Mouse (Mus musculus) heart, adult 18-20 months (tissue): ENCODE measurements at regions not wholly inside any gene's neighbourhood (a gene's known extent, or its start where the extent isn't known, plus 50 kb on each side); places are given as distances from the start of the nearest gene placed in this dataset.

Experiments
- DNase-seq, 2 experiments: peaks; one replicate each; pipeline ENCODE4 v3.0.0; 2021 to 2022; ENCODE audit warnings: mixed read lengths in 1 of 2

- no peak for DNase-seq
Measured at GRCm38 (mm10) chr6:13305873-13306272, 81.1 kb upstream of the Vwde start.

GRCm38 (mm10) chr6:13298171-13298570 lies 73.4 kb upstream of the Vwde start:
- no peak for DNase-seq

DNA sequence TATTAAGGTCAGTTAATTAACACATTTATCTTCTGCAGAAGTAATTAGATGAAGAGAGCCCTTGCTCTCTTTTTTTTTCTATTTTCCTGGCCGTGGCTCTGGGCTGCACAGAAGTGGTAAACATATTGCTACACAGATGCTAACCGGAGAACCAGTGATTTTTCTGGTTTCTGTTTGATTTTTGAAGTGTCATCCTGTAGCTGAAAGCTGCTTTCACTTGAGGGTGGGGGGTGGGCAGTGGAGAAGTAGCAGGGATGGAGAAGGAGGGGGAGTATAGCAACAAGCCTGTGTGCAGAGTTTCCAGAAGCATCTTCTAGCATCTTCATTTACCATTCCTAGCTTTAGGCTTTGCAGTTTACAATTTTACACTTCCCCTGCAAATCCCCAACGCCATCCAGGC lies 72.3 kb upstream of the Vwde start:
- DNase-seq = no peak

- peak; percentile 25 to 70 for DNase-seq
Measured at GRCm38 (mm10) chr6:13296041-13296440, 71.3 kb upstream of the Vwde start.

DNA sequence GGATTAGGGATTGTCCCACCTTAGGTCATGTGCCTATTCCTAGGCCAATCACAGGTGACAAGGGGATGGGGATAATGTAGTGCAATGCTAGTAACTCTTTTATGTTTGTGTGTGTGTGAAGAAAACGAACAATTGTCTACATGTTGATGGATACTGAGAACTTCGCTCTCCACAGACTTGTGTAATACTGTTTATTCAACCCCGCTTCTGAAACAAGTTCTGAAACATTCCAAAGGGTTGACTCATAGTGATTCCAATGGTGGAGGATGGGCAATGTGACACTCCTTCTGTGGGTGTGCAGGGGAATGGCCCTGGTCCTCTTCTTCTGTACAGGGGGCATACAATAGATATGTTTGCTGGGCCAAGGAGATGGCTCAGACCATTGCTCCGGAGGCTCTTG lies 69.6 kb upstream of the Vwde start:
- no peak for DNase-seq

GRCm38 (mm10) chr6:13288500-13288899 lies 63.7 kb upstream of the Vwde start:
- DNase-seq = peak; percentile 61 to 69

DNA sequence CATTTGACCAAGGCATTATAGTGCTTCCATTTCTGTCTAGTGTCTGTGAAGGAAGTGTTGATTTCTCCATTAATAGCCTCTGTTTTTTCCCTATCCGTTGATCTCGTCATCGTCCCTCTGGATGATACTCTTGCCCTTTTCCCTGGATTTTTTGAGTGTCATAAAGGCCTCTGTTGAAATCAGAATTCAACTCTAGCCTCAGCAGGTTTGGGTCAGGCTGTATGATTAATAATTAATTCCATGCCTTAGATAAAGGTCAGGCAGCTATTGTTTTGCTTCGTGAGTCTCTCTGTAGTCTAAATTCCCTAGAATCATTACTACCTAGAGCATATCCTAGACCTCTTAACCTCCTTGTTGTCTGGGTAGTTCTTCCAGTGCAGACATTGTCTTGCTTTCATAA lies 63.0 kb upstream of the Vwde start:
- DNase-seq = no peak

GRCm38 (mm10) chr6:13286542-13287273 lies 61.9 kb upstream of the Vwde start:
- DNase-seq = no peak

DNA sequence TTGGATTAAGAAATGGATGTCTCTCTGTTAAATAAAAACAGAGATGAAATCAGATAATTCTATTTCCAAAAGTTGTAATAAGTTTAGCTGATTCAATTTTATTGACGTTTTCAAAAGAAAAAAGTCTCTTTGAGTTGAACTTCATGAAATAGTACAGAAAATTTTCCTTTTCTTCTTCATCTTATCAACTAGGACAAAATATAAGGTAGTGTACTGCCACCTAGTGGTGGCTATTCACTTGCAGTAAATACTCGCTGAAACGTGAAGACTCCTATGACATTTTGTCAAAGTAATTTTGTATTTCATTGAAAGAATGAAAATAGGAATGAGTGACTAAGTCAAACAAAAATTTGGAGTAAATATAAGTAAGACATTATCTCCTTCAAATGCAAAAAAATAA lies 56.1 kb upstream of the Vwde start:
- DNase-seq = peak in 1 of 2 experiments; percentile 50
